Mouse (Mus musculus): ENCODE measurements around the gene Mtap.

Mtap gene

GRCm38 (mm10) chr4:89212178-89212577 is 75.3 kb downstream of the Mtap start:
- no peak for DNase-seq (ENCODE audit: low spot score)
